Mouse (Mus musculus): ENCODE measurements around the gene Nme7.

DNA sequence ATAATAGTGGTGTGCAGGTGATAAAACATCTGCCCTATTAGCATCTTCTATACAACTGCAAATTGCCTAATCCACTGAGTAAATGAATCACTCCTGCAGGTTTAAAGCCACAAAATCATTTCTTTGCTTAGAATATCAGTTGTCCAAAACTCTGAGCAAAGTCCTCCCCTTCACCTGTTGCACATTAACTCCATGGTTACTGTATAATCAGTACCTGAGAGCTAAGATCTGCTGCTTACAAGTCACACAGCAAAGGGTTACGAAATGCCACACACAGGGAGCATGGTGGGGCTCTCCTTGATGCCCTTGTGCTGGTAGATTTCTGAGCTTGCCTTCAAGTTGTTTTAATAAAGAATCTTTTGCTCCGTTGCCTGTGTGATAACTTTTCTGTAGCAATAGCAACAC lies 111.4 kb downstream of the Nme7 start:
- TF ChIP-seq CTCF (IDR thresholded peaks at IDR 0.05; ENCODE audit: low read depth): no peak
- TF ChIP-seq EP300 (IDR thresholded peaks at IDR 0.05; ENCODE audit: low read depth): no peak

All from heart, postnatal 0 days (tissue).